ENCODE assay signal across 8 mouse cellular contexts in genomic region chr2:127182598-127183381, GRCm38 (mm10). TPM values are rescaled to one million over a fixed set of nuclear protein-coding genes. Genes with fewer than 3 reads are reported as not detected.
DNase-seq lines count a peak whose midpoint lies in the region; ATAC-seq and TF ChIP-seq lines count a peak whose summit lies in the region.

No protein-coding gene starts in this region.

- H3K9ac ChIP-seq in limb, embryonic 12.5 days (replicated peaks) = peak overlapping the region; percentile 79
- peak overlapping the region; percentile 76 for H3K9ac ChIP-seq in midbrain, embryonic 14.5 days (replicated peaks; ENCODE audit: low read length)

- no peaks in the 10 kb centered on the region for H3K9me3 ChIP-seq in limb, embryonic 12.5 days
- H3K9me3 ChIP-seq in midbrain, embryonic 14.5 days (ENCODE audit: control insufficient read depth, low read length) = no peaks in the 10 kb centered on the region

- TF ChIP-seq CTCF in embryonic fibroblast, embryonic 13.5 days (IDR thresholded peaks at IDR 0.05; ENCODE audit: borderline replicate concordance, insufficient read depth, low read length) = no peak

- DNase-seq in 416B (ENCODE audit: low read depth) = peak; percentile 95
- DNase-seq in brain, adult 2 months (ENCODE audit: low read depth, low spot score) = peak; percentile 98
- peak; percentile 90 for DNase-seq in heart, adult 8-10 months (ENCODE audit: low spot score)
- DNase-seq in kidney, adult 8-10 months = peak; percentile 84 to 92
- DNase-seq in midbrain, embryonic 14.5 days = peak; percentile 91
- DNase-seq in spleen, adult 18-20 months = peak; percentile 60 to 65

- TF ChIP-seq POLR2A in embryonic fibroblast, embryonic 13.5 days (IDR thresholded peaks at IDR 0.05; ENCODE audit: low read depth, low read length) = peak; percentile 54

- ATAC-seq in limb, embryonic 12.5 days (ENCODE audit: insufficient number of reproducible peaks, insufficient read depth, low FRiP score, low TSS enrichment, low read depth) = peak; percentile 99
- peak; percentile 100 for ATAC-seq in midbrain, embryonic 14.5 days (ENCODE audit: low FRiP score, low TSS enrichment)

- peak overlapping the region; percentile 73 for H3K4me2 ChIP-seq in limb, embryonic 12.5 days
- H3K4me2 ChIP-seq in midbrain, embryonic 14.5 days (ENCODE audit: low read length) = peak overlapping the region; percentile 80

- H3K4me3 ChIP-seq in embryonic fibroblast, embryonic 13.5 days (ENCODE audit: insufficient read depth, low read length) = peak overlapping the region; percentile 53
- peak overlapping the region; percentile 55 for H3K4me3 ChIP-seq in limb, embryonic 12.5 days (replicated peaks)
- peak overlapping the region; percentile 53 for H3K4me3 ChIP-seq in midbrain, embryonic 14.5 days (replicated peaks; ENCODE audit: low read depth, low read length)

- no peaks in the 10 kb centered on the region for H3K27me3 ChIP-seq in limb, embryonic 12.5 days
- no peaks in the 10 kb centered on the region for H3K27me3 ChIP-seq in midbrain, embryonic 14.5 days (ENCODE audit: control insufficient read depth, insufficient read depth, low read length)

- H3K36me3 ChIP-seq in limb, embryonic 12.5 days = no peaks in the 10 kb centered on the region
- H3K36me3 ChIP-seq in midbrain, embryonic 14.5 days (ENCODE audit: control insufficient read depth, insufficient read depth, low read length) = no peaks in the 10 kb centered on the region

- H3K4me1 ChIP-seq in embryonic fibroblast, embryonic 13.5 days (ENCODE audit: control insufficient read depth, insufficient read depth, low read length) = no peaks in the 10 kb centered on the region
- peaks cover 5% of the 10 kb centered on the region for H3K4me1 ChIP-seq in limb, embryonic 12.5 days (replicated peaks)
- H3K4me1 ChIP-seq in midbrain, embryonic 14.5 days (ENCODE audit: control insufficient read depth, insufficient read depth, low read length) = peaks cover 7% of the 10 kb centered on the region; the same call in 1 of the 2 replicates

- no peak overlapping the region for H3K27ac ChIP-seq in embryonic fibroblast, embryonic 13.5 days (ENCODE audit: insufficient read depth, low read length)
- H3K27ac ChIP-seq in limb, embryonic 12.5 days = peak overlapping the region; percentile 91
- H3K27ac ChIP-seq in midbrain, embryonic 14.5 days (replicated peaks; ENCODE audit: low read depth, low read length) = peak overlapping the region; percentile 85

- WGBS in limb, embryonic 12.5 days = 4% methylated on average over 17 of the region's 17 CpGs
- WGBS in midbrain, embryonic 14.5 days = 2% methylated on average over 17 of the region's 17 CpGs

RNA-seq across cellular contexts. Expression of gene 1810024B03Rik, which starts 25.3 kb away (rescaled TPM):
- polyA plus RNA-seq in embryonic fibroblast, embryonic 13.5 days (2011; ENCODE audit: insufficient read length, low read depth, missing spikeins) = 1.1 and 1.5 TPM in 2 replicates
- total RNA-seq in heart, adult 8-10 months (2022) = under 1 TPM in 3 of 4 experiments, not detected in 1; 0.28 to 0.38 (median 0.28) TPM
- 2.2 and 2.3 TPM in 2 replicates for polyA plus RNA-seq in limb, embryonic 12.5 days (2016; fragmentation: Nextera tagmentation; extraction: Ambion mirVana)
- 1.2 and 1.3 TPM in 2 replicates for polyA plus RNA-seq in midbrain, embryonic 14.5 days (2014; fragmentation: Nextera tagmentation; extraction: Ambion mirVana)

RNA-seq across cellular contexts. Expression of gene Snrnp200, which starts 25.4 kb away (rescaled TPM):
- 62.4 and 63.6 TPM in 2 replicates for polyA plus RNA-seq in embryonic fibroblast, embryonic 13.5 days (2011; ENCODE audit: insufficient read length, low read depth, missing spikeins)
- 10 to 100 TPM; 61.1 to 72.6 (median 67.5) TPM for total RNA-seq in heart, adult 8-10 months (2022)
- polyA plus RNA-seq in limb, embryonic 12.5 days (2016; fragmentation: Nextera tagmentation; extraction: Ambion mirVana) = 98.3 and 104 TPM in 2 replicates
- 59.6 and 75.8 TPM in 2 replicates for polyA plus RNA-seq in midbrain, embryonic 14.5 days (2014; fragmentation: Nextera tagmentation; extraction: Ambion mirVana)

RNA-seq across cellular contexts. Expression of gene Itpripl1, which starts 39.5 kb away (rescaled TPM):
- 9.7 and 11.0 TPM in 2 replicates for polyA plus RNA-seq in embryonic fibroblast, embryonic 13.5 days (2011; ENCODE audit: insufficient read length, low read depth, missing spikeins)
- total RNA-seq in heart, adult 8-10 months (2022) = 10 to 100 TPM in 3 of 4 experiments, 1 to 10 TPM in 1; 8.9 to 13.5 (median 13.3) TPM
- polyA plus RNA-seq in limb, embryonic 12.5 days (2016; fragmentation: Nextera tagmentation; extraction: Ambion mirVana) = 20.8 and 23.0 TPM in 2 replicates
- 5.6 and 6.4 TPM in 2 replicates for polyA plus RNA-seq in midbrain, embryonic 14.5 days (2014; fragmentation: Nextera tagmentation; extraction: Ambion mirVana)

RNA-seq across cellular contexts. Expression of gene Ncaph, which starts 49.0 kb away (rescaled TPM):
- polyA plus RNA-seq in embryonic fibroblast, embryonic 13.5 days (2011; ENCODE audit: insufficient read length, low read depth, missing spikeins) = 25.7 and 38.2 TPM in 2 replicates
- 1 to 10 TPM in 1 of 4 experiments, under 1 TPM in 3; 0.52 to 1.4 (median 0.52) TPM for total RNA-seq in heart, adult 8-10 months (2022)
- 112 TPM in 2 replicates for polyA plus RNA-seq in limb, embryonic 12.5 days (2016; fragmentation: Nextera tagmentation; extraction: Ambion mirVana)
- 10.7 and 19.6 TPM in 2 replicates for polyA plus RNA-seq in midbrain, embryonic 14.5 days (2014; fragmentation: Nextera tagmentation; extraction: Ambion mirVana)
